Mouse (Mus musculus) midbrain, embryonic 10.5 days (tissue): ENCODE measurements at regions not wholly inside any gene's neighbourhood (a gene's known extent, or its start where the extent isn't known, plus 50 kb on each side); places are given as distances from the start of the nearest gene placed in this dataset.

Experiments used
- DNase-seq: peaks from one replicate; pipeline ENCODE4 v3.0.0-alpha.2; 2017; ENCODE audit warnings: low spot score
- H3K27ac ChIP-seq: fragments of 300-500 bp; sonication (generic); replicated peaks from 2 replicates; pipeline ENCODE4 v1.5.1; 2016; ENCODE audit warnings: mild to moderate bottlenecking
- H3K27me3 ChIP-seq: fragments of 300-500 bp; sonication (generic); 2 replicates; pipeline ENCODE4 v1.6.1; 2016; ENCODE audit warnings: low read depth, mild to moderate bottlenecking; ENCODE audit not compliant: poor library complexity, severe bottlenecking
- H3K36me3 ChIP-seq: fragments of 300-500 bp; sonication (generic); 2 replicates; pipeline ENCODE4 v1.6.1; 2016; ENCODE audit warnings: mild to moderate bottlenecking, moderate library complexity
- H3K4me1 ChIP-seq: fragments of 300-500 bp; sonication (generic); 2 replicates; pipeline ENCODE4 v1.6.1; 2016
- H3K4me3 ChIP-seq: fragments of 300-500 bp; sonication (generic); 2 replicates; pipeline ENCODE4 v1.5.1; 2016; ENCODE audit warnings: mild to moderate bottlenecking, moderate library complexity
- H3K9me3 ChIP-seq: fragments of 300-500 bp; sonication (generic); replicated peaks from 2 replicates; pipeline ENCODE4 v1.6.1; 2016; ENCODE audit warnings: mild to moderate bottlenecking
- WGBS: fragments of 180-500 bp; shearing (Covaris S2); methylation state at CpG from one replicate; pipeline ENCODE4 v1.1.7; 2016; 5-methylcytosine and 5-hydroxymethylcytosine counted together

DNA sequence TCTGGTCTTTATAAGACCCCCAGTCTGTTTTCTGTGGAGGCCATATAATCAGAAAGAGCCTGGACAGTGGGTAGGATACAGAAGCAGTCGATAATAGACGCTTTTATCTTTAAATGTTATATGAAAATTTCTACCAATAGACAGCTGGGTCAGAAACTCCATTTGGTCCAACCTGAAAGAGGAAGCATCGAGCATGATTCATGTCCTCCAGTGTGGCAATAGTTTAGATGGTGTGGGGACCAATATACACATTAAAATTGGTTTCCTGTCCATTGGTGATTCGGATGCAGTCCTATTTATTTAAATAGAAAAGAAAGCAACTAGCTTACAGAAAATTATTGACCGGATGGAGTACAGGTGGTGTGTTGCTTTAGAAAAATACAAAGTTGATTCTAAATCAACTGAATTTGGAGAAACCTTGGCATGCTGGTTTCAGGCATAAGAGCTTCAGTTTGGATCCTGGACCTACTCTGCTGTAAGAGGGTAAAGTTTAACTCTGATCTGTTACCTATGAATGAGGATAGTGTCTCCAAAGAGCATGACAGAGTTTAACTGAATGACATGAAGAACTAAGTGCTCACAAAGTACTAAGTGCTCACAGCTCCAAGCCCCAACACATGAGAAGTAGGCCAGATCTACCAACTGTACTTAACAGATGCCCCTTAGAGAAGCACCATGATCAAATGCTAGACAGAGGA, 251.4 kb upstream of the Tbl1xr1 start:
- Histone ChIP-seq H3K9me3 (no peaks in the 10 kb centered on the region), H3K4me1 (peaks cover 10% of the 10 kb centered on the region), H3K27ac (no peak overlapping the region), H3K27me3 (no peaks in the 10 kb centered on the region), H3K36me3 (no peaks in the 10 kb centered on the region), H3K4me3 (no peak overlapping the region)
- 89% methylated on average over 5 of the region's 5 CpGs for WGBS
- DNase-seq: no peak

DNA sequence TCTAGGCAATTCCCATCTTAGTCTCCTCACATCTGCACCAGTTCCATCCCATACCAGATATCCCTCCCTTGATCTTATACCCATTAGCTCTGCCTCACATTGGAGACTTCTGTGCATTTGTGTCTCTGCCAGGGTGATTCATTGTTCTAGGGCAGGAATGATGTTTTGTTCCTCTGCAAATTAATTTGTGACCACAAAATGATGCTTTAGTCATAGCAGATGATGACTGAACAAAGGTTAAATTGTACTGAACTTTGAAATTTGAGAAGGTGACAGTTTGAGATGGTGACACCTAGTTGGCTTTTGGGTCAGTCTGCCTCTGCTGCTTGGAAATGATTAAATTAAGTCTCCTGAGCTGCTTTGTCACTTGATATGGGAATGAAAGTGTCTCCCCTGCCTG, 248.8 kb upstream of the Tbl1xr1 start:
- H3K4me3 ChIP-seq: no peak overlapping the region
- no peaks in the 10 kb centered on the region for H3K27me3 ChIP-seq
- no peak for DNase-seq
- H3K36me3 ChIP-seq: no peaks in the 10 kb centered on the region
- H3K27ac ChIP-seq: no peak overlapping the region
- no peaks in the 10 kb centered on the region for H3K9me3 ChIP-seq
- H3K4me1 ChIP-seq: peaks cover 10% of the 10 kb centered on the region

DNA sequence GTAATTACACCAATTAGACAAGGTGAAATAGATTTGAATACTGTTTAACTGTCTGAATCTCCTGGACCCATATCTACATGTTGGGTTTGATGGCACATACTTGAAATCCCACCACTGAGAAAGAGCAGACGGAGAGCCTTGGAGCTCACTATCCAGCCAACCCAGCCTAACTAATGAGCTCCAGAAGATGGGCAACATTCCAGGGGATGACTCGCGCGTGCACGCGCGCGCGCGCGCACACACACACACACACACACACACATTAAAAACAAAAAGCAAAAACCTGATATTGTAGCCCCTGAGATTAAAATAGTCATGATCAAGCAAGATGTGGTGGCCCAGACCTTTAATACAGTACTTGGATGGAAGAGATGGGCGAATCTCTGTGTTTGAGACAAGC, 243.3 kb upstream of the Tbl1xr1 start:
- Histone ChIP-seq H3K36me3 (no peaks in the 10 kb centered on the region), H3K9me3 (no peaks in the 10 kb centered on the region), H3K27ac (no peak overlapping the region), H3K27me3 (no peaks in the 10 kb centered on the region), H3K4me1 (no peaks in the 10 kb centered on the region), H3K4me3 (no peak overlapping the region)
- no peak for DNase-seq
- 97% methylated on average over 12 of the region's 12 CpGs for WGBS

DNA sequence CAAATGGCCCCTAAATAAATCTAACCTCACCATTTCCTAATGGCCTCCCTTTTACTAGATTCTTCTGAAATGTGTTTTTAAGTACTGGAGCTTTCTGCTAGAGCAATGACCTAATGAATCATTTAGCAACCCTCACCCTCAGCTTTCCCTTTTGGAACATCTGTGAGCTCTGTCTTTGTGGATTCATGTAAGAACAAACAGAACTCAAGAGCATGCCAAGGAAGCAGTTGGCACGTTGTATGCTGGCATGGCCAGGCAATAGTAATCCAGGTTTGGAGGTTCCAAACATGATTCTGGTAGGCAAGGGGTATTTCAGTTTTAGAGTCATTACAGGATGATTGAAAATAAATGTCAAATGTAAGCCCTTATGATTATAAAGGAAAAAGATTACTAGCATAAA, 240.9 kb upstream of the Tbl1xr1 start:
- DNase-seq: no peak
- no peak overlapping the region for H3K4me3 ChIP-seq
- 92% methylated on average over 1 of the region's 1 CpGs for WGBS
- no peak overlapping the region for H3K27ac ChIP-seq
- no peaks in the 10 kb centered on the region for H3K9me3 ChIP-seq
- H3K27me3 ChIP-seq: no peaks in the 10 kb centered on the region
- no peaks in the 10 kb centered on the region for H3K36me3 ChIP-seq
- peaks cover 4% of the 10 kb centered on the region for H3K4me1 ChIP-seq

DNA sequence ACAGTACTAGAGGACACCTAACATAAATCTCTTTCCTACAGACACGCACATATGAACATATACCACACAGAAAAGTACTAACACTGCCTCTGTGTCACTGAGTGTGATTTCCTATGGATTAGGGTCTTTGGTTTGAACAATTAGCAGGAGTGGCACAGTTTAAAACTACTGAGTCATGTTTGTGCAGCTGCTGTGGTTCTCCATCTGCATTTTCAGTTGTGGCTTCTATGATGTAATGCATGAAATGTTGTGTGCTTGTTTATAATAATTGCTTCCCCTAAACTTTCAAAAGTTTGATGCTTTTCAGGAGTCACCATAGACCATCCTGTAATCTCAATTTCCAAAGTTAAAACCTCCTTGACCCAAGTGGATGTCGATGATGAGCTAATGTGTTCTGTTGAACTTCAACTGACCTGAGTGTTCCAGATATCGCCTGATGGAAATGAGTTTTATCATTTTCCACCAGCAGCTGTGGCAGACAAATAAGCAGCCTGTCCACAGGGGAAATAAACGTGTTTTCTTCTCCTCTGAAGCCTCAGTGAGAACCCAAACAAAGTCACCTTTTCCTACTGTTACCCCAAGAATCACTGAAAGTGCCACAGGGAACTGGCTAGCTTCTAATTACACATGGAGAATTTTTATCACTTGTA, 239.0 kb upstream of the Tbl1xr1 start:
- Histone ChIP-seq H3K4me3 (no peak overlapping the region), H3K9me3 (no peaks in the 10 kb centered on the region), H3K27me3 (no peaks in the 10 kb centered on the region), H3K27ac (no peak overlapping the region), H3K4me1 (peaks cover 16% of the 10 kb centered on the region), H3K36me3 (no peaks in the 10 kb centered on the region)
- WGBS: 85% methylated on average over 4 of the region's 4 CpGs
- DNase-seq: no peak

DNA sequence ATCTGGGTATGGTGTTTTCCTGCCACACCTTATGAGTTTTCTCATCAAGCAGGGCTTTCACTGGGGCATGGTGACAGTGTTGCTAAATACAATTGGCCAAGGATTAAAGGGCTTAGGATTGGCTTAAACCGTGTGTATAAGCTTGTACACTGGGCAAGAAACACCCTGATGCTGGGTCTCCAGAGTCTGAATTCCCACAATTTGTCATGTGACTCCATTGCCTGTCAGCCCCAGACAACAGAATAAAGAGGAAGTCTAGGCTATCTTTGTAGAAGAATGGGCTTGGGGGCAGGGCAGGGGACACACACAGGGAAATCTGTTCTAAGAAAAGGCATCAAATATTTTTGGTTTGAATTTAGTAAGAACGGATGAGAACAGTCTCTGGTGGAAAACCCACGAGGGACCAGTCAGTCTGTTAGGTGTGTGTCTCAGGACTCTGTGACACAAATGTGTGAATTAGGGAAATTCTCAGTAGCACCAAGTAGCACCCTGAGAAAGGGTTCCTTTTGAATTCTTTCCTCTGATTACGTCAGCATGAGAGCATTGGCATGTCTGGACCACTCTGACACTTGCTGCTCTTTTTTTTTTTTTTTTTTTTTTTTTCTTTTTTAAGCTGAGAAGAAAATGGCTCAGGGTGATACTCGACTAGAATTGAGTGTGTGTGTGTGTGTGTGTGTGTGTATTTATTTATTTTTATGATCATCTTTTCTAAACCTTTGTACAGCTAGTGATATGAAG, 235.5 kb upstream of the Tbl1xr1 start:
- 43% methylated on average over 5 of the region's 5 CpGs for whole genome bisulfite sequencing
- H3K4me1 ChIP-seq: peaks cover 16% of the 10 kb centered on the region
- peak; percentile 13 for DNase-seq
- no peak overlapping the region for H3K4me3 ChIP-seq
- no peak overlapping the region; the same call in 1 of the 2 replicates for H3K27ac ChIP-seq
- H3K27me3 ChIP-seq: no peaks in the 10 kb centered on the region
- no peaks in the 10 kb centered on the region for H3K36me3 ChIP-seq
- H3K9me3 ChIP-seq: no peaks in the 10 kb centered on the region

DNA sequence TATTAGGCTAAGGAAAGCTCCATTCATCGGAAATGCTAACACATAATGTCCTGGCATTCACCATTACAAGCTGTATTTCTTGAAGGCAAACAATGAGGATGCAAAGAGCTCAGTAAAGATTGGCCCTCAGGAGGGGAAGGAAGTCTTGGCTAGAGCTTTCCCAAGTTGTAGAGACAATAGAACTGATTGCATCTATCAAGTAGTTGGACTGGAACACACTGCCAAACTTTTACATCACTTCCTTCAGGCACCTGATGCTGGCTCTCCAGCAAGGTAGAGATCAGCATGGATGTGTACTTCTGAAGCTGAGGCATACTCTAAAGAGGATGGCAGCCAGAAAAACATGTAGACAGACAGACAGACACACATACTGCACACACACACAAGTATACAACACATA, 234.9 kb upstream of the Tbl1xr1 start:
- 79% methylated on average over 1 of the region's 1 CpGs for WGBS
- H3K4me1 ChIP-seq: peaks cover 16% of the 10 kb centered on the region
- H3K9me3 ChIP-seq: no peaks in the 10 kb centered on the region
- no peaks in the 10 kb centered on the region for H3K27me3 ChIP-seq
- no peak overlapping the region for H3K27ac ChIP-seq
- H3K36me3 ChIP-seq: no peaks in the 10 kb centered on the region
- H3K4me3 ChIP-seq: no peak overlapping the region
- no peak for DNase-seq

DNA sequence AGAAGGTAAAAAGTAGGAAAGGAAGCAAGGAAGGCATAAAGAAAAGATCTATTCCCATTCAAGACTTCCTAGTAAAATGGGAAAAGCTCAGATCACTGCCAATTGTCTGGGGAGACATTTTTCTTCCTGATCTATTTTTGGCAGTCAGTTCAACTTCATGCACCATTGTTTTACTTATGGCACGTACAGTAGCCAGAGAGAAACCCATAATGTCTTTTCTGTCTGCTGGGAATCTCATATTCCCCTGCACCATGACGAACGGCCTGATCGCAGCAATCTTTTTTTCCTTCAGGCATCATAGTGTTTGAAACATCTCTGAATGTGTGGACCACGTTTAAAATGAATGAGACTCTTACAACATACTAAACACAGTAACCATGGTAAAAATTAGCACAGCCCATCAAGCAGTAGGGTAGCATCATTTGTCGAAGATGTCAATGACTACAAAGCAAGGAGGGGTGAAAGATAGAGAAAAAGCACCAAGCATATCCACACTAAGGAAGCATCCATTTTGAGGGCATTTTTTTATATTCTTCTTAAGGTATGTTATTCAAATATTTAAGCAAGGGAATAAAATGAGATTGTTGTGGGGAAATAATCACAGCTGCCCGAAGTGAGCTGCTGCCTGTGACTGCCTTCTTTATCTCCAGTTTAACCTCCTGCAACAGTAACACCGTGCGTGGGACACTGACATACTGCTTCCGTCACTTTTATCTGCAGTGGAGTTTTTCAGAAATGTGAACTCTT, 233.7 kb upstream of the Tbl1xr1 start:
- H3K9me3 ChIP-seq: no peaks in the 10 kb centered on the region
- no peak overlapping the region for H3K27ac ChIP-seq
- H3K27me3 ChIP-seq: no peaks in the 10 kb centered on the region
- no peaks in the 10 kb centered on the region for H3K36me3 ChIP-seq
- H3K4me3 ChIP-seq: no peak overlapping the region
- H3K4me1 ChIP-seq: peaks cover 16% of the 10 kb centered on the region
- 85% methylated on average over 10 of the region's 10 CpGs for WGBS
- DNase-seq: no peak

DNA sequence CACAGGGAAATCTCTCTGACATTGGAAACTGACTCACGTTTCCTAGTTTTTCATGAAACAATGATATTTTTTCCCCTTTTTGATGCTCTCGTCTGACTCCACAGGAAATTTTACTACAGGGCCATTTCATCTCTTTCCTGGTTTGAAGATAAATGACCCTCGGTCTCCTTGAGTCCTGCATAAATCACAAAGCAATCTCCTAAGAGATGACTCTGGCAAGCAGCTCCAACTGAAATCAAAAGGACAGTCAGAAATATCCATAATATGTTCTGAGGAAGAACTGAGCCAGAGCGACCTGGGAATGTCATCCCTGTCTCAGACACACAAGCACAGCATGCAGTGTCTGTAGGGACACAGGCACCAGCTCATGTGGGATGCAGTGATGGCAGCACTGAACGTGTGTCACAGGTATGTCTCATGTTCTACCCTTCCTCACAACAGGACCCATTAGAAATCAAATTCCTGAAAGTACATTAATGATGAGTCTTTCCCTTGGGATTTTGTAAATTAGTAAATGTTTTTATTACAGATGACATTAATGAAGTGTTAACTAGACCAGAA, 233.1 kb upstream of the Tbl1xr1 start:
- no peak overlapping the region for H3K4me3 ChIP-seq
- H3K27ac ChIP-seq: no peak overlapping the region
- no peak for DNase-seq
- no peaks in the 10 kb centered on the region for H3K27me3 ChIP-seq
- WGBS: 82% methylated on average over 5 of the region's 5 CpGs
- H3K9me3 ChIP-seq: no peaks in the 10 kb centered on the region
- no peaks in the 10 kb centered on the region for H3K36me3 ChIP-seq
- peaks cover 16% of the 10 kb centered on the region for H3K4me1 ChIP-seq

DNA sequence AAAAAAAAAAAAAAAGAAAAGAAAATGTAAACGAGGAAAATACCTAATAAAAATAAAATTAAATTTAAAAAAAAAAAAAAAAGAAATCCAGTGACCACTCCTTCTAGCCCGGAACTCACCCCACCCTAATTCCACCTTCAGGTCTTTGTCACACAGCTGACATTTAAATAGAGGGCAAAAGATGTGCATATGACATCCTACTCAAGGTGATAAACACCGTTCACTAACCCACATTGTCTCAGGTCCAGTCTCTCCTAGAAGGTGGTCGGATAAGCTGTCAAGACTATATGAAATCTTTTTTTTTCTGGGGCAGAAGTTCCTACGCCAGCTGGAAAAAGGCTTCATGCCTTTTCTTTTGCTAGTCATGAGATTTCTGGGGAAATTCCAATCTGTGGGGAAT, 226.6 kb upstream of the Tbl1xr1 start:
- Histone ChIP-seq H3K4me1 (no peaks in the 10 kb centered on the region), H3K27ac (no peak overlapping the region), H3K4me3 (no peak overlapping the region), H3K36me3 (no peaks in the 10 kb centered on the region), H3K9me3 (no peaks in the 10 kb centered on the region), H3K27me3 (no peaks in the 10 kb centered on the region)
- DNase-seq: no peak
- WGBS: 93% methylated on average over 5 of the region's 5 CpGs

DNA sequence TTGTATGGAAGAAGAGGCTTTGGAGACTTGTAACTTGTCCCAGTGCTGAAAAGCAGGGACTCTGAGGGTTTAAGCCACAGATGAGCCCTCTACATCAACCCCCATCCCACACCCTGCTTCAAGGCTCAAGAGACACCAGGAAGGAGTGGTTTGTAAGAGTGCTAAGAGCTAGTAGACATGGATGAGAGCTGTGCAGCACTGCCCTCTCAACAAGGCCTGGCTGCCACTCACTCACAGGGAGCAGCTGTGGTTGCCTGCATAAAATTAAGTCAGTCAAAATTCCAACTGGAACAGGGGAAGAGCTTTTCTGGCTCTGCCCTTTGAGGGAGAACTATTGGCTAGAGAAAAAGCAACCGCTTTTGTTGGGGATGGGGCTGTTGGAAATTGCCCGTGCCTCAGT, 225.5 kb upstream of the Tbl1xr1 start:
- 98% methylated on average over 2 of the region's 2 CpGs for WGBS
- Histone ChIP-seq H3K36me3 (no peaks in the 10 kb centered on the region), H3K4me1 (no peaks in the 10 kb centered on the region), H3K9me3 (no peaks in the 10 kb centered on the region), H3K27me3 (no peaks in the 10 kb centered on the region), H3K27ac (no peak overlapping the region), H3K4me3 (no peak overlapping the region)
- DNase-seq: no peak

DNA sequence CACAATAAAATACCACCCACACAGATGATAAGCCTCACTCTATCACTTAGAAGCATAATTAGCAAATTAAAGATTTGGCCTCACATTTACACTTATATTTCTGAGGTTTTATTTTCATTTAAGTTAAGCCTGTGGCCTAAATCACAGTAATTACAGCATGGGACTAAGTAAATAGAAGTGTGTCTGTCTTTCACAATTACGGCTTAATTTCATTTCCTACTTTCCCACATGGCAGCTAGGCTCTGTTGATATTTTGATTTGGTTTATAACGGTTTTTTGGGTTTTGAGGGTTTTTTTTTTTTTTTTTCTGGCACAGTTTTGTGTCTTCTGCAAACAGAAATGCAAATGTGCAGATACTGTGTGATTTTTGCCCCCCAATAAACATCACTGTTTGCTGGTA, 222.1 kb upstream of the Tbl1xr1 start:
- no peak overlapping the region for H3K27ac ChIP-seq
- no peaks in the 10 kb centered on the region for H3K36me3 ChIP-seq
- H3K4me3 ChIP-seq: no peak overlapping the region
- no peaks in the 10 kb centered on the region for H3K4me1 ChIP-seq
- no peaks in the 10 kb centered on the region for H3K27me3 ChIP-seq
- H3K9me3 ChIP-seq: no peaks in the 10 kb centered on the region
- no peak for DNase-seq
- WGBS: 75% methylated on average over 2 of the region's 2 CpGs
